Mouse (Mus musculus) limb, embryonic 11.5 days (tissue): ENCODE measurements around the gene Tln1. TPM values are rescaled to one million over a fixed set of nuclear protein-coding genes. Genes with fewer than 3 reads are reported as not detected.

Source experiments
- ATAC-seq: fragments of 200-750 bp; cut with Nextera tagmentation; 2 replicates; pipeline ENCODE4 v1.8.0; 2017; ENCODE audit warnings: low read depth; ENCODE audit not compliant: insufficient number of reproducible peaks, low FRiP score, low TSS enrichment
- DNase-seq: peaks from one replicate; pipeline ENCODE4 v3.0.0-alpha.2; 2015; ENCODE audit warnings: low spot score
- H3K27ac ChIP-seq: fragments of 300-500 bp; sonication (generic); replicated peaks from 2 replicates; pipeline ENCODE4 v1.5.1; 2014; ENCODE audit warnings: low read depth, mild to moderate bottlenecking, low read length
- H3K27me3 ChIP-seq: fragments of 300-500 bp; sonication (generic); 2 replicates; pipeline ENCODE4 v1.6.1; 2014; ENCODE audit warnings: mild to moderate bottlenecking, low read length, mixed read lengths; ENCODE audit not compliant: control insufficient read depth, insufficient read depth
- H3K36me3 ChIP-seq: fragments of 300-500 bp; sonication (generic); 2 replicates; pipeline ENCODE4 v1.6.1; 2014; ENCODE audit warnings: mild to moderate bottlenecking, low read length, moderate library complexity, mixed read lengths; ENCODE audit not compliant: control insufficient read depth, insufficient read depth
- H3K4me1 ChIP-seq: fragments of 300-500 bp; sonication (generic); 2 replicates; pipeline ENCODE4 v1.6.1; 2014; ENCODE audit warnings: low read length, mixed read lengths; ENCODE audit not compliant: control insufficient read depth, insufficient read depth
- H3K4me2 ChIP-seq: fragments of 300-500 bp; sonication (generic); 2 replicates; pipeline ENCODE4 v1.6.1; 2014; ENCODE audit warnings: low read depth, mild to moderate bottlenecking, moderate library complexity; ENCODE audit not compliant: severe bottlenecking
- H3K4me3 ChIP-seq: fragments of 300-500 bp; sonication (generic); 2 replicates; pipeline ENCODE4 v1.5.1; 2014; ENCODE audit warnings: low read depth, low read length
- H3K9ac ChIP-seq: fragments of 300-500 bp; sonication (generic); 2 replicates; pipeline ENCODE4 v1.6.1; 2014; ENCODE audit warnings: mild to moderate bottlenecking, low read length
- H3K9me3 ChIP-seq: fragments of 300-500 bp; sonication (generic); 2 replicates; pipeline ENCODE4 v1.6.1; 2016; ENCODE audit warnings: low read length; ENCODE audit not compliant: control insufficient read depth
- WGBS: fragments of 180-500 bp; shearing (Covaris S2); extraction: QIAGEN DNeasy Blood & Tissue Kit; methylation state at CpG from one replicate; pipeline ENCODE4 v1.1.7; 2014; 5-methylcytosine and 5-hydroxymethylcytosine counted together
- polyA plus RNA-seq: library from polyadenylated mRNA; unstranded; fragments of >200 nt; fragmentation: Nextera tagmentation; extraction: Ambion mirVana; gene quantifications from 2 replicates; pipeline ENCODE4 v1.2.1, GENCODE M21; 2014

The Tln1 gene
- polyA plus RNA-seq, 1 experiment from 2014 or later, result 39.5 TPM

DNA sequence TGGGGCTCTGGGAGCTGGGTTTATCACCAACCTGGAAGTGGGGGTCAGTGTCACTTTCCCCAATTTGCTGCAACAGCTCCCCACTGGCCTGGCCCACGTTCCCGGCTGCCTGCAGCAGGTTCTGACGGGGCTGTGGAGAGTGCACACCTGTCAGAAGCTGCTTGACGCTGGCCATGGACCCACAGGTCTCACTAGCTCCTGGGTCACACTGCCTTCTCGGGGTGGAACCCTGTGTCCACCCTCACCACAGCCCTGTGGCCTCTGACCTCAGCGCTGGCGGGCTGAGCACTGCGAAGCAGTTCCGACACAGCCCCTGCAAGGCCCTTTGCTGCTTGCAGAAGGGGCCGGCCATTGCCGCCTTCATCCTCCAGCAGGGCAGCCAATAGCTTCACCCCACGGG is 13.4 kb downstream of the Tln1 start:
- no peak for DNase-seq
- H3K36me3 ChIP-seq, result peaks cover 70% of the 10 kb centered on the region
- H3K9me3 ChIP-seq, result no peaks in the 10 kb centered on the region
- no peak overlapping the region for H3K4me2 ChIP-seq
- no peaks in the 10 kb centered on the region for H3K27me3 ChIP-seq
- H3K9ac ChIP-seq, result no peak overlapping the region
- no peak overlapping the region for H3K27ac ChIP-seq
- H3K4me1 ChIP-seq, result no peaks in the 10 kb centered on the region
- ATAC-seq, result no peak
- no peak overlapping the region for H3K4me3 ChIP-seq
- 87% methylated on average over 12 of the region's 12 CpGs for WGBS

DNA sequence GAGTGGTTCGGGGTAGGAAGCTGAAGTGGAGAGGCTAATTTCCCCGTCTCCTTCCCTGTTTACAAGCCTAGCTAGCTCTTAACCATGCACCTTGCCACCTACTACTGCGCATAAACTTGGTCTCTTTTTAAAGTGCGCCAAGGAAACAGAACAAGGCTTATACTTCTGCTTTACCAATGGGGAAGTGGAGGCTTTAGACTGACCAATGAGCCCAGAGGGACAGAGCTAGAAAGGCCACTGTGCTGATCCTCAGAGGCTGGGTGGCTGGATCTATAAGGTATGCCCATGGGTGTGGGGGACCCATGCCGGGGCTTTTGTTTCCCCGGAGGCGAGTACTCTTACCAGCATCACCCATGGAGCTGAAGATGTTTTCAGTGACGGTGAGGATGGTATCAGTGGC is 15.3 kb downstream of the Tln1 start:
- H3K4me3 ChIP-seq, result no peak overlapping the region
- no peak overlapping the region for H3K4me2 ChIP-seq
- ATAC-seq, result no peak
- WGBS, result 94% methylated on average over 8 of the region's 8 CpGs
- DNase-seq, result no peak
- H3K27ac ChIP-seq, result no peak overlapping the region
- no peaks in the 10 kb centered on the region for H3K9me3 ChIP-seq
- H3K36me3 ChIP-seq, result peaks cover 69% of the 10 kb centered on the region
- H3K4me1 ChIP-seq, result no peaks in the 10 kb centered on the region
- H3K27me3 ChIP-seq, result no peaks in the 10 kb centered on the region
- H3K9ac ChIP-seq, result no peak overlapping the region

DNA sequence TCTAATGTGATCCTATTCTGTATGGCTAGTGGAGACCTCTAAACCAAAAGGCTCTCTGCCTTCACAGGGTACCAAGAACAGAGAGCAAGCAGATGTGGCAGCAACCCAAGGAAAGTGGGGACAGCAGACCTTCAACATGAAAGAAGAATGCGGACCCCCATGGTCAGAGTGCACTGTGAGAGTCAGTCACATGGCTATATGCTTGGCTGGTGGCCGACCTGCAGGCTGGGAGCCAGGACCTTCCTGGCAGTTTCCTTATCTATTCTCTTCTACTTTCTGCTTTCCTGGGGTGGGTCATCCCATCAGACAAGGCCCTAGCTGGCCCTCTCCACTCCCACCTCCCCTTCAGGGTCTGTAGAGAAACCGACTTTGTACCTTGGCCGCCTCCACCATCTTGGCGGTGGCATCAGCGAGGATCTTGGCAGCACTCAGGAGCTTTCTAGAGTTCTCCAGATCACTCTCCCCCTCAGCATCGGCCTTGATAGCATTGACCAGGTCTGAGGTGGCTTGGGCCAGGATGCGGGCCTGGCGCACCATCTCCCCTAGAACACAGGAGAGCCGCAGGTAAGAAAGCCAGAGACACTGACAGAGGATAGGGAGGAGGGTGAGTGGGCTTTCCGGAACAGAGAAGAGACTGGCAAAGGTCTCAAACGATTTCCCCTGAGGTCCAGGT is 16.0 kb downstream of the Tln1 start:
- H3K9me3 ChIP-seq, result no peaks in the 10 kb centered on the region
- no peak overlapping the region for H3K9ac ChIP-seq
- peaks cover 73% of the 10 kb centered on the region for H3K36me3 ChIP-seq
- WGBS, result 94% methylated on average over 12 of the region's 12 CpGs
- DNase-seq (no peak), ATAC-seq (no peak)
- H3K4me1 ChIP-seq, result no peaks in the 10 kb centered on the region
- no peaks in the 10 kb centered on the region for H3K27me3 ChIP-seq
- no peak overlapping the region for H3K4me3 ChIP-seq
- no peak overlapping the region for H3K4me2 ChIP-seq
- no peak overlapping the region for H3K27ac ChIP-seq

DNA sequence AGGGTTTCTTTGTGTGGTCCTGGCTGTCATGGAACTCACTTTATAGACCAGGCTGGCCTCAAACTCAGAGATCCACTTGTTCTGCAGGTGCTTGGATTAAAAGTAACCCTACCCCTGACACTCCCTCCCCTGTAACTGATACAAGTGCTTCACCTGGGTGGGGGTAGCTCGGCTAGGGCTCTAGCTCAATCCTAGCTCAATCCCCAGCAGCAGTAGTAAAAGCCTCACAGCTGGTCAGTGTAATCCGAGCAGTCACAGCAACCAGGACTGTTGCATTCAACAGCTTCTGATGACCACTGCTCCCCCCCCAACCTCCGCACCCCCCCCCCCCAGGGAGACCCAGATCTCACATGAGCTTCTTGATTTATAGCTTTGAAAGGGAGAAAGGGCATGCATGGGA is 20.4 kb downstream of the Tln1 start:
- Histone ChIP-seq H3K27ac (no peak overlapping the region), H3K4me3 (no peak overlapping the region), H3K27me3 (no peaks in the 10 kb centered on the region), H3K9me3 (no peaks in the 10 kb centered on the region), H3K9ac (no peak overlapping the region), H3K4me1 (no peaks in the 10 kb centered on the region), H3K36me3 (peaks cover 79% of the 10 kb centered on the region), H3K4me2 (no peak overlapping the region)
- ATAC-seq (no peak), DNase-seq (no peak)
- 53% methylated on average over 3 of the region's 3 CpGs for WGBS

DNA sequence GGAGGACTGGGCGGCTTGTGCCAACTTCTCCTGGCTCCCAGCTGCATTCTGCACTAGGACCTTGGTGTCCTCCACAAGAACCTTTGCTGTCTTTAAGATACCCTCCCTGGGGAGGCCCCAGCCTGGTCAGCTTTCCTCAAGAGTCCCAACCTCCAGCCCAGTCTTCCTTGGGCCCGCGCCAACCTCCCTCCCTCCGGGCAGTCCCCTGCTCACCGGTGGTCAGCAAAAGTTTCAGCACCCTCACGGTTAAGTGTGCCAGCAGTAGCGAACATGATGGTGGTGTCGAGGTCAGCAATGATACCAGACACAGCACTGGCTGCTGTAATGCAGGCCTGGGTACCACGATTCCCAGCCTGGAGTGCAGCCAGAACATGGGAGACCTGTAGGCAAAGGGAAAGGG is 26.5 kb downstream of the Tln1 start:
- no peak for DNase-seq
- 94% methylated on average over 9 of the region's 9 CpGs for WGBS
- ATAC-seq, result no peak
- H3K9me3 ChIP-seq, result no peaks in the 10 kb centered on the region
- H3K36me3 ChIP-seq, result peaks cover 66% of the 10 kb centered on the region
- no peak overlapping the region for H3K4me2 ChIP-seq
- no peak overlapping the region for H3K27ac ChIP-seq
- no peaks in the 10 kb centered on the region for H3K4me1 ChIP-seq
- H3K4me3 ChIP-seq, result no peak overlapping the region
- H3K9ac ChIP-seq, result no peak overlapping the region
- H3K27me3 ChIP-seq, result no peaks in the 10 kb centered on the region

DNA sequence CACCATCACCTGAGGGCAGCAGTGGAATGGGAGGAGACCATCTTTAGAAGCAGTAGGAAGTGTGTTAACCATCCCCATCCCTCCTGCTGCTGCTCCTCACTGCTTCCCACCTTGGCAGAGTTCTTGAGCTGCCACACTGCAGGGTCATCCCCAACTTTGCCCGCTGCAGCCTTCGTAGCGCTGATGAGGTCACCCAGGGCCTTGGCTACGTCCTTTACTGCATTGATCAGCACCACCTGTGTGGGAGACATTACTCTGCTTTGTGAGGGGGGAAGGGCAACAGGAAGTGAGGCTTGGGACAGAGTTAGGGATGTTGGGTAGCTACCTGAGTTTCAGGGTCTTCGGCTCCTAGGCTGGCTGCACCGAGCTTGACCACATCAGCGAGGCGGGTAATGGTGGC is 26.9 kb downstream of the Tln1 start:
- no peak for ATAC-seq
- Histone ChIP-seq H3K36me3 (peaks cover 66% of the 10 kb centered on the region), H3K9ac (no peak overlapping the region), H3K4me1 (no peaks in the 10 kb centered on the region), H3K27me3 (no peaks in the 10 kb centered on the region), H3K4me3 (no peak overlapping the region), H3K4me2 (no peak overlapping the region), H3K9me3 (no peaks in the 10 kb centered on the region), H3K27ac (no peak overlapping the region)
- WGBS, result 97% methylated on average over 8 of the region's 8 CpGs
- DNase-seq, result no peak

DNA sequence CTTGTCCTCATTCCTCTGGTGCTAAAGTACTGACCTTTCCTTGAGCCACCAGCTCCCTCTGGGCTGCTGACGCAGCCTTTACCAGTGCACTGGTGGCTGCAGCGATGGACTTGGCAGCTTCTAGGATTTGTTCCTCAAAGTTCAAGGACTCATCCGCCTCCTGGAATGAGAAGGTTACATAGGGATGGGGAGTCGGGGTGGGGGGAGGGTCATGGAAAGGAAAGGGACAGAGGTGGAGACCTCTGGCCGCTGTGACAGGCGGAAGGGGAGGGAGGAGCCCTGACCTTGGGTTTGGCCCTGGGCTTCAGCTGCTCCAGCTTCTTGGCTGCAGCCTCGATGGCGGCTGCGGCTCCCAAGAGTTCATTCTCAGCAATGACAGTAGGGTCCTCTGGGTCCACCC is 29.2 kb downstream of the Tln1 start:
- no peaks in the 10 kb centered on the region for H3K9me3 ChIP-seq
- H3K9ac ChIP-seq, result no peak overlapping the region
- no peaks in the 10 kb centered on the region for H3K4me1 ChIP-seq
- H3K4me2 ChIP-seq, result no peak overlapping the region
- WGBS, result 82% methylated on average over 9 of the region's 9 CpGs
- H3K4me3 ChIP-seq, result no peak overlapping the region
- H3K27me3 ChIP-seq, result no peaks in the 10 kb centered on the region
- peaks cover 44% of the 10 kb centered on the region for H3K36me3 ChIP-seq
- DNase-seq (no peak), ATAC-seq (no peak)
- no peak overlapping the region for H3K27ac ChIP-seq

DNA sequence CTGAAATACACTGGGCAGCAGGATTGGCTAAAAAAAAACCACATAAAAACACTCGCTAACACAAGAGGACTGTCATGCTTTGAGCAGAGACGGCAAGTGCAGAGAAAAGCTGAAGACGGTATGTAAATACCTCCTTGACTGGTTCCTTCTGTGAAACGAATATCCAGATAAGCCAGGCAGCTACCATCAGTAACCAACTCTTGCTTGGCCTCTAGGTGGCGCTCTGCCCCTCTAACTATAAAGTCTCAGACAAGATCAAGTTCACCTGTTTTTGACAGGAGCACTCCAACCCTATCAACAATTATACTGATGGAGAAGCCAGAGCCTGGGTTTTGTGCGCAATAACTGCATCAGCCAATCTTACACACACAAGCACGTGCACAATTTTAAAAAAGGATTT is 31.9 kb downstream of the Tln1 start:
- Histone ChIP-seq H3K4me2 (no peak overlapping the region), H3K27me3 (0 out of 2 replicates have a peak, but pooled peaks cover 3% of the 10 kb centered on the region), H3K9me3 (no peaks in the 10 kb centered on the region; the same call in 1 of the 2 replicates), H3K4me3 (no peak overlapping the region), H3K27ac (no peak overlapping the region), H3K36me3 (peaks cover 26% of the 10 kb centered on the region), H3K4me1 (no peaks in the 10 kb centered on the region), H3K9ac (no peak overlapping the region)
- ATAC-seq (no peak), DNase-seq (peak; percentile 85)
- 28% methylated on average over 7 of the region's 7 CpGs for WGBS

DNA sequence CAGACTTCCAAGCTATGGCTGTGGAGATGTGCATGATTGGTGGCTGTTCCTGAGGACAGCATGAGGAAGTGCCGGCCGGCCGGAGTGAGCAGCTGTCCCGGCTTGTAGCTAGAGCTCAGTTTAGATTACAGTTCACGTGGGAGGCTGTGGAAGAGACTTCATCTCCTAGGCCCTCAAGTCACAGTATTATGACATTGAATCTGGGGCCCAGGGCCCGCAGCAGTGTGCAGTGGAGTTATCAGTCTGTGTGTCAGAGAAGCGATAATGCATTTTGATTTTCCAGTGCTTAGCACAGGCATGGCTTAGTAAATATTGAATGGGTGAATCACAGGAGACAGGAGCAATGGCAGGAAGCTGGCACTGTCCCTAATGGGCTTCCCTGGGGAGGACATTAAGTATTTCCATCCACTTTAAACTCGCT is 32.4 kb downstream of the Tln1 start:
- Histone ChIP-seq H3K4me2 (no peak overlapping the region), H3K4me1 (no peaks in the 10 kb centered on the region), H3K36me3 (peaks cover 21% of the 10 kb centered on the region), H3K9ac (no peak overlapping the region), H3K9me3 (no peaks in the 10 kb centered on the region; the same call in 1 of the 2 replicates), H3K27me3 (0 out of 2 replicates have a peak, but pooled peaks cover 7% of the 10 kb centered on the region), H3K4me3 (no peak overlapping the region), H3K27ac (no peak overlapping the region)
- DNase-seq (no peak), ATAC-seq (no peak)
- 73% methylated on average over 8 of the region's 8 CpGs for WGBS
